Mouse (Mus musculus) kidney, adult 2 months (tissue): Measurements from ENCODE around the gene Uqcr11. TPM values are rescaled to one million over a fixed set of nuclear protein-coding genes. Genes with fewer than 3 reads are reported as not detected.
A peak's percentile ranks its signal among the peaks of the same experiment; 100 is the strongest.

ENCODE experiments used
- DNase-seq: peaks from one replicate; pipeline ENCODE4 v3.0.0; 2021
- H3K27ac ChIP-seq: fragments of 200-500 bp; 2 replicates; pipeline ENCODE4 v1.5.1; 2012; ENCODE audit warnings: low read depth, low read length, control low read depth, inconsistent platforms; ENCODE audit not compliant: insufficient read depth
- H3K27me3 ChIP-seq: fragments of 200-500 bp; replicated peaks from 2 replicates; pipeline ENCODE4 v1.6.1; 2012; ENCODE audit warnings: mild to moderate bottlenecking, moderate library complexity, low read length, inconsistent platforms; ENCODE audit not compliant: control insufficient read depth, insufficient read depth
- H3K36me3 ChIP-seq: fragments of 200-500 bp; 2 replicates; pipeline ENCODE4 v1.6.1; 2012; ENCODE audit warnings: mild to moderate bottlenecking, moderate library complexity, low read length, inconsistent platforms; ENCODE audit not compliant: control insufficient read depth, insufficient read depth
- H3K4me1 ChIP-seq: fragments of 200-500 bp; 2 replicates; pipeline ENCODE4 v1.6.1; 2011; ENCODE audit warnings: low read length; ENCODE audit not compliant: control insufficient read depth, insufficient read depth
- H3K4me3 ChIP-seq: fragments of 200-500 bp; 2 replicates; pipeline ENCODE4 v1.5.1; 2011; ENCODE audit warnings: mild to moderate bottlenecking, low read depth, low read length, control low read depth; ENCODE audit not compliant: insufficient read depth
- CTCF ChIP-seq: fragments of 200-500 bp; conservative IDR thresholded peaks from 2 replicates; pipeline ENCODE4 v1.5.1; 2011; ENCODE audit warnings: low read depth, mild to moderate bottlenecking, control low read depth, low read length, moderate library complexity, mixed read lengths; ENCODE audit not compliant: insufficient read depth, insufficient read length
- POLR2A ChIP-seq: fragments of 200-500 bp; IDR thresholded peaks from one replicate; pipeline ENCODE4 v1.6.1; 2011; ENCODE audit warnings: low read depth, low read length, control low read depth
- WGBS: fragments of 180-500 bp; shearing (Covaris S2); methylation state at CpG from one replicate; pipeline ENCODE4 v1.1.7; 2018; 5-methylcytosine and 5-hydroxymethylcytosine counted together
- polyA plus RNA-seq: library from polyadenylated mRNA; depleted of rRNA; stranded (reverse); fragments of >200 nt; gene quantifications from 2 replicates; pipeline ENCODE4 v1.2.3, GENCODE M21; 2012

The Uqcr11 gene
- polyA plus RNA-seq, 1 experiment: 3,968 TPM

- no peak overlapping the region for H3K4me3 ChIP-seq
- no peaks in the 10 kb centered on the region for H3K36me3 ChIP-seq
- 55% methylated on average over 9 of the region's 9 CpGs for WGBS
- no peaks in the 10 kb centered on the region for H3K27me3 ChIP-seq
- no peak for TF ChIP-seq POLR2A
- no peak for TF ChIP-seq CTCF
- no peak for DNase-seq
- H3K27ac ChIP-seq: no peak overlapping the region
- no peaks in the 10 kb centered on the region for H3K4me1 ChIP-seq
Observed at GRCm38 (mm10) chr10:80371983-80372382, 34.6 kb downstream of the Uqcr11 start.

GRCm38 (mm10) chr10:80371411-80371966 lies 35.1 kb downstream of the Uqcr11 start:
- no peak overlapping the region for H3K27ac ChIP-seq
- TF ChIP-seq POLR2A (no peak), CTCF (no peak)
- peak; percentile 69 for DNase-seq
- H3K4me1 ChIP-seq: no peaks in the 10 kb centered on the region
- no peaks in the 10 kb centered on the region for H3K36me3 ChIP-seq
- WGBS: 7% methylated on average over 12 of the region's 12 CpGs
- no peaks in the 10 kb centered on the region for H3K27me3 ChIP-seq
- no peak overlapping the region for H3K4me3 ChIP-seq

GRCm38 (mm10) chr10:80369995-80370747 lies 36.5 kb downstream of the Uqcr11 start:
- Histone ChIP-seq H3K4me1 (no peaks in the 10 kb centered on the region), H3K27ac (no peak overlapping the region), H3K36me3 (no peaks in the 10 kb centered on the region), H3K27me3 (no peaks in the 10 kb centered on the region), H3K4me3 (no peak overlapping the region)
- TF ChIP-seq CTCF: peak; percentile 50
- TF ChIP-seq POLR2A: no peak
- 74% methylated on average over 21 of the region's 21 CpGs for WGBS
- no peak for DNase-seq

GRCm38 (mm10) chr10:80368392-80368791 lies 38.2 kb downstream of the Uqcr11 start:
- H3K27ac ChIP-seq: no peak overlapping the region
- no peaks in the 10 kb centered on the region for H3K27me3 ChIP-seq
- H3K4me1 ChIP-seq: no peaks in the 10 kb centered on the region
- no peak overlapping the region for H3K4me3 ChIP-seq
- TF ChIP-seq POLR2A (no peak), CTCF (no peak)
- no peak for DNase-seq
- WGBS: 83% methylated on average over 6 of the region's 6 CpGs
- H3K36me3 ChIP-seq: no peaks in the 10 kb centered on the region

DNA sequence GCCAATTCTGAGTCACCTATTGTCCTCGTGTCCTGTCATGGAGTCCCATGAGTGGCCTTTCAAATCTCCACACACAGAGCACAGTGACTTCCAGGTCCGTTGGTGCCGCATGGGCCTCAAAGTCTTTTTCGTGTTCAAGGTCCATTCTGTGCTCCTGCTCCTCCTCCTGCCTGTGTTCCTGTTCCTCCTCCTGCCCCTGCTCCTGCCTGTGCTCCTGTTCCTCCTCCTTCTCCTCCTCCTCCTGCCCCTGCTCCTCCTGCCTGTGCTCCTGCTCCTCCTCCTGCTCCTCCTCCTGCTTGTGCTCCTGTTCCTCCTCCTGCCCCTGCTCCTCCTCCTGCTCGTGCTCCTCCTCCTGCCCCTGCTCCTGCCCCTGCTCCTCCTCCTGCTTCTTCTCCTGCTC lies 38.7 kb downstream of the Uqcr11 start:
- no peak overlapping the region for H3K27ac ChIP-seq
- TF ChIP-seq CTCF: no peak
- no peak for TF ChIP-seq POLR2A
- H3K4me3 ChIP-seq: no peak overlapping the region
- 32% methylated on average over 5 of the region's 5 CpGs for WGBS
- DNase-seq: peak; percentile 62
- no peaks in the 10 kb centered on the region for H3K4me1 ChIP-seq
- no peaks in the 10 kb centered on the region for H3K36me3 ChIP-seq
- H3K27me3 ChIP-seq: no peaks in the 10 kb centered on the region

- no peaks in the 10 kb centered on the region for H3K4me1 ChIP-seq
- no peak overlapping the region for H3K27ac ChIP-seq
- 76% methylated on average over 6 of the region's 6 CpGs for WGBS
- TF ChIP-seq POLR2A (no peak), CTCF (no peak)
- H3K27me3 ChIP-seq: no peaks in the 10 kb centered on the region
- H3K36me3 ChIP-seq: no peaks in the 10 kb centered on the region
- no peak overlapping the region for H3K4me3 ChIP-seq
- no peak for DNase-seq
Observed at GRCm38 (mm10) chr10:80365736-80366135, 40.9 kb downstream of the Uqcr11 start.

DNA sequence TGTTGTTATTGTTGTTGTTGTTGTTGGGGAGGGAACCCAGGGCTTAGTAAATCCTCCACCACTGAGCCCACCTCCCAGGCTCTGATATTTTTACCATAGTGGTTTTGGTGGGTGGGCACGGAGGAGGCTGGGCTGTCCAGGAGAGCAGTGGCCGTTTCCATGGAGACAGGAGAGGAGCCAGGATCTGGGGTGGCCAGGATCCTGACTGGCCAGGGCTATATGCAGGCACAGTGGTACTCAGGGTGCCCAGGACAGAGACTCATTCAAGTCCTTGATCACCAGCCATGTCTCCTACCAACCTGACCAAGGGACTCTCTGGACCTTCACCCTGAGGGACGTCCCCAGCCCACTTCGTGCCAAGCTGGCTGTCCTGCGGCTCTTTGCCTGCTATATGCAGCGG lies 42.9 kb downstream of the Uqcr11 start:
- Histone ChIP-seq H3K36me3 (no peaks in the 10 kb centered on the region), H3K27me3 (no peaks in the 10 kb centered on the region), H3K4me1 (no peaks in the 10 kb centered on the region), H3K4me3 (no peak overlapping the region), H3K27ac (no peak overlapping the region)
- 31% methylated on average over 6 of the region's 6 CpGs for WGBS
- DNase-seq: no peak
- no peak for TF ChIP-seq CTCF
- no peak for TF ChIP-seq POLR2A
